Mouse (Mus musculus) frontal cortex, postnatal 10 days (tissue): ENCODE data around the gene Gm11115.

Experiments used
- DNase-seq, 2 experiments: peaks; one replicate each; pipeline ENCODE4 v3.0.0; 2022; ENCODE audit warnings: low spot score in 2 of 2, mixed read lengths in 1 of 2

The Gm11115 gene

GRCm38 (mm10) chr5:88153999-88154398 is at the start of gene Gm11115:
TSS of gene Gm11115 (minus strand) at chr5:88154099.
- DNase-seq = no peak

GRCm38 (mm10) chr5:88111430-88111829 is 42.5 kb downstream of the Gm11115 start, which contains the start of gene Gm11116:
TSS of gene Gm11116 (minus strand) at chr5:88111530.
- DNase-seq = no peak
